ENCODE assay signal across 7 mouse cellular contexts in the genomic region with DNA sequence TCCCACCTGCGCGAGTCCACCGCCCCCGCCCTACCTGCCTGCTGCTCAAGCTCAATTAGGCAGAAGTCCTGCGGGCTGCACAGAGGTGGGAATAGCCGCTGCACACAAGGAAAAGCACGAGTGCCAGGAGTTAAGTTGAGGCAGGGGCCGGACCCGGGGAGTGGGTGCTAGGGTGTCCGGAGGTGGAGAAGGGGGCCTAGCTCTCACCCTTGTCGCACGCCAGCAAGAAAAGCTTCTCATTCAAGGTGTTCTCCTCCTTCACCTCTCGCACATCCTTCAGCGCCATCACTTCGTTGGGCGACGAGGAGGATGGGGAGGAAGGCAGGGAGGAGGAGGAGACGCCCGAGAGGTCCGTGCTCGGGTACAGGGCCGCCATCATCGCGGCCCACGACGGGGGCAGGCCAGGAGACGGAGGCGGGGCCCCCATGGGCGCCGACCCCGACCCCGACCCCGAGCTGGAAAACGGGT. TPM values are rescaled to one million over a fixed set of nuclear protein-coding genes. Genes with fewer than 3 reads are reported as not detected.
DNase-seq lines count a peak whose midpoint lies in the region; ATAC-seq and TF ChIP-seq lines count a peak whose summit lies in the region.

No protein-coding gene starts in this region.

- 1% methylated on average over 29 of the region's 34 CpGs for WGBS in embryonic facial prominence, embryonic 11.5 days
- WGBS in heart, embryonic 15.5 days = 1% methylated on average over 30 of the region's 34 CpGs
- WGBS in stomach, postnatal 0 days = 3% methylated on average over 23 of the region's 34 CpGs

- peak overlapping the region; percentile 99 for H3K4me2 ChIP-seq in embryonic facial prominence, embryonic 11.5 days (ENCODE audit: low read depth, low read length)
- peak overlapping the region; percentile 84 for H3K4me2 ChIP-seq in heart, embryonic 15.5 days
- H3K4me2 ChIP-seq in stomach, postnatal 0 days (replicated peaks; ENCODE audit: low read depth) = peak overlapping the region; percentile 91

- TF ChIP-seq CTCF in MEL (IDR thresholded peaks at IDR 0.05 in 2 of 3, conservative IDR thresholded peaks at IDR 0.05 in 1 of 3; ENCODE audit: control insufficient read depth in 1 of 3, insufficient read depth in 1 of 3, low read depth in 2 of 3, low read length in 3 of 3, poor library complexity in 1 of 3, severe bottlenecking in 1 of 3) = no peak
- TF ChIP-seq CTCF in stomach, postnatal 0 days (IDR thresholded peaks at IDR 0.05; ENCODE audit: low read depth) = no peak

- H3K27me3 ChIP-seq in MEL (ENCODE audit: control insufficient read depth in 1 of 2, insufficient read depth in 2 of 2, low read length in 2 of 2) = peaks cover 6 to 13% of the 10 kb centered on the region in 2 experiments
- H3K27me3 ChIP-seq in embryonic facial prominence, embryonic 11.5 days (ENCODE audit: control insufficient read depth, insufficient read depth, low read length) = peaks cover 7% of the 10 kb centered on the region; the same call in 1 of the 2 replicates
- H3K27me3 ChIP-seq in heart, embryonic 15.5 days = peaks cover 14% of the 10 kb centered on the region; the same call in 1 of the 2 replicates
- no peaks in the 10 kb centered on the region for H3K27me3 ChIP-seq in stomach, postnatal 0 days (ENCODE audit: control insufficient read depth, insufficient read depth, low read length)

- TF ChIP-seq RAD21 in MEL (IDR thresholded peaks at IDR 0.05; ENCODE audit: low read depth, low read length) = no peak

- H3K79me2 ChIP-seq in MEL (ENCODE audit: control insufficient read depth, insufficient read depth, low read length, poor library complexity) = no peaks in the 10 kb centered on the region; the same call in 1 of the 2 replicates

- TF ChIP-seq EP300 in MEL (IDR thresholded peaks at IDR 0.05; ENCODE audit: low read depth in 1 of 2, low read length in 2 of 2) = no peak
- no peak for TF ChIP-seq EP300 in stomach, postnatal 0 days (optimal IDR thresholded peaks at IDR 0.05)

- no peaks in the 10 kb centered on the region for H3K9me3 ChIP-seq in MEL (replicated peaks; ENCODE audit: insufficient read depth, low read length)
- H3K9me3 ChIP-seq in embryonic facial prominence, embryonic 11.5 days (replicated peaks; ENCODE audit: control insufficient read depth, low read length) = no peaks in the 10 kb centered on the region
- no peaks in the 10 kb centered on the region for H3K9me3 ChIP-seq in heart, embryonic 15.5 days (replicated peaks)
- H3K9me3 ChIP-seq in stomach, postnatal 0 days (ENCODE audit: control insufficient read depth, low read length) = no peaks in the 10 kb centered on the region

- H3K27ac ChIP-seq in MEL (ENCODE audit: control insufficient read depth, low read depth, low read length) = no peak overlapping the region
- no peak overlapping the region for H3K27ac ChIP-seq in embryonic facial prominence, embryonic 11.5 days (replicated peaks; ENCODE audit: low read depth, low read length)
- H3K27ac ChIP-seq in heart, embryonic 15.5 days = 0 out of 2 replicates have a peak overlapping the region, but pooled peaks have one; percentile 60
- no peak overlapping the region for H3K27ac ChIP-seq in stomach, postnatal 0 days (replicated peaks)

- peak overlapping the region; percentile 74; the same call in 1 of the 2 replicates for H3K9ac ChIP-seq in MEL (ENCODE audit: control insufficient read depth, low read depth, low read length, poor library complexity, severe bottlenecking)
- peak overlapping the region; percentile 78 for H3K9ac ChIP-seq in embryonic facial prominence, embryonic 11.5 days (replicated peaks; ENCODE audit: low read length)
- H3K9ac ChIP-seq in heart, embryonic 15.5 days = peak overlapping the region; percentile 82
- peak overlapping the region; percentile 81 for H3K9ac ChIP-seq in stomach, postnatal 0 days (ENCODE audit: low read length)

- no peak for TF ChIP-seq POLR2A in MEL (IDR thresholded peaks at IDR 0.05; ENCODE audit: control insufficient read depth in 1 of 2, insufficient read depth in 1 of 2, low read depth in 1 of 2, low read length in 2 of 2, poor library complexity in 1 of 2)

- H3K4me1 ChIP-seq in MEL (ENCODE audit: control insufficient read depth in 1 of 2, insufficient read depth in 2 of 2, low read length in 2 of 2) = peaks cover 0 to 6% of the 10 kb centered on the region in 2 experiments; a peak in 2 of 4 replicates
- H3K4me1 ChIP-seq in embryonic facial prominence, embryonic 11.5 days (ENCODE audit: control insufficient read depth, insufficient read depth, low read length) = no peaks in the 10 kb centered on the region
- H3K4me1 ChIP-seq in heart, embryonic 15.5 days (replicated peaks) = peaks cover 7% of the 10 kb centered on the region
- H3K4me1 ChIP-seq in stomach, postnatal 0 days (replicated peaks; ENCODE audit: control insufficient read depth, insufficient read depth) = no peaks in the 10 kb centered on the region

- peak; percentile 13 for DNase-seq in CD4-positive helper T cell, adult 2 months (ENCODE audit: low read depth, low spot score)
- DNase-seq in MEL (ENCODE audit: low read depth, low spot score) = peak; percentile 10
- DNase-seq in embryonic facial prominence, embryonic 11.5 days (ENCODE audit: low spot score) = peak; percentile 13
- DNase-seq in kidney, postnatal 25 days = peak; percentile 23 to 61
- peak; percentile 5 for DNase-seq in lung, postnatal 14 days
- DNase-seq in stomach, postnatal 0 days (ENCODE audit: low spot score) = peak; percentile 18

- peak; percentile 72 for ATAC-seq in embryonic facial prominence, embryonic 11.5 days (replicated peaks; ENCODE audit: insufficient number of reproducible peaks, low FRiP score, low TSS enrichment, low read depth)
- ATAC-seq in heart, embryonic 15.5 days (replicated peaks; ENCODE audit: insufficient number of reproducible peaks, insufficient read depth, low FRiP score, low read depth) = peak; percentile 65
- peak; percentile 73 for ATAC-seq in stomach, postnatal 0 days (ENCODE audit: low FRiP score, low TSS enrichment)

- no peaks in the 10 kb centered on the region for H3K36me3 ChIP-seq in MEL (ENCODE audit: control insufficient read depth in 1 of 2, insufficient read depth in 2 of 2, low read length in 2 of 2)
- no peaks in the 10 kb centered on the region for H3K36me3 ChIP-seq in embryonic facial prominence, embryonic 11.5 days (replicated peaks; ENCODE audit: control insufficient read depth, insufficient read depth, low read depth, low read length)
- no peaks in the 10 kb centered on the region for H3K36me3 ChIP-seq in heart, embryonic 15.5 days
- H3K36me3 ChIP-seq in stomach, postnatal 0 days (ENCODE audit: control insufficient read depth, insufficient read depth, low read length) = no peaks in the 10 kb centered on the region

- H3K4me3 ChIP-seq in MEL (ENCODE audit: control insufficient read depth in 1 of 2, insufficient read depth in 1 of 2, low read depth in 2 of 2, low read length in 2 of 2) = peak overlapping the region; percentile 73 to 84; a peak in 3 of 4 replicates
- peak overlapping the region; percentile 90 for H3K4me3 ChIP-seq in embryonic facial prominence, embryonic 11.5 days (ENCODE audit: low read depth, low read length)
- peak overlapping the region; percentile 80 for H3K4me3 ChIP-seq in heart, embryonic 15.5 days
- peak overlapping the region; percentile 80 for H3K4me3 ChIP-seq in stomach, postnatal 0 days (ENCODE audit: low read depth, low read length)

TF ChIP-seq in MEL, 35 proteins besides CTCF, POLR2A, EP300 and RAD21:
- TF ChIP-seq GABPA (IDR thresholded peaks at IDR 0.05; ENCODE audit: low read depth, low read length) = no peak
- TF ChIP-seq USF1 (IDR thresholded peaks at IDR 0.05; ENCODE audit: low read depth, low read length) = no peak

RNA-seq across cellular contexts. Expression of a gene that starts 0.7 kb away (rescaled TPM):
- 0.10 and 0.15 TPM in 2 replicates for total RNA-seq in MEL (2012; rRNA removed)
- polyA plus RNA-seq in MEL (2012; ENCODE audit: insufficient read depth in 1 of 2, insufficient read length in 2 of 2, low read depth in 1 of 2, low replicate concordance in 2 of 2, missing spikeins in 1 of 2) = under 1 TPM in 1 of 2 experiments, not detected in 1; 0.50 TPM
- polyA plus RNA-seq in embryonic facial prominence, embryonic 11.5 days (2014; fragmentation: Nextera tagmentation; extraction: Ambion mirVana) = 2.0 TPM in 2 replicates
- 2.7 and 2.9 TPM in 2 replicates for polyA plus RNA-seq in heart, embryonic 15.5 days (2015; fragmentation: Nextera tagmentation; extraction: Ambion mirVana)
- polyA plus RNA-seq in stomach, postnatal 0 days (2015; fragmentation: Nextera tagmentation; extraction: Ambion mirVana) = 1.2 and 1.3 TPM in 2 replicates
